Mouse (Mus musculus) forebrain, embryonic 16.5 days (tissue): ENCODE data around the gene Ndufaf2. TPM values are rescaled to one million over a fixed set of nuclear protein-coding genes. Genes with fewer than 3 reads are reported as not detected.

Source experiments
- ATAC-seq: fragments of 200-750 bp; cut with Nextera tagmentation; 2 replicates; pipeline ENCODE4 v1.8.0; 2017; ENCODE audit warnings: mild to moderate bottlenecking, moderate library complexity
- H3K27ac ChIP-seq: fragments of 300-500 bp; sonication (generic); 2 replicates; pipeline ENCODE4 v1.5.1; 2014; ENCODE audit warnings: low read length, control low read depth
- H3K27me3 ChIP-seq: fragments of 300-500 bp; sonication (generic); replicated peaks from 2 replicates; pipeline ENCODE4 v1.6.1; 2014; ENCODE audit warnings: low read length; ENCODE audit not compliant: control insufficient read depth, insufficient read depth
- H3K36me3 ChIP-seq: fragments of 300-500 bp; sonication (generic); 2 replicates; pipeline ENCODE4 v1.6.1; 2014; ENCODE audit not compliant: control insufficient read depth, insufficient read depth
- H3K4me1 ChIP-seq: fragments of 300-500 bp; sonication (generic); replicated peaks from 2 replicates; pipeline ENCODE4 v1.6.1; 2014; ENCODE audit warnings: low read length; ENCODE audit not compliant: control insufficient read depth, insufficient read depth
- H3K4me2 ChIP-seq: fragments of 300-500 bp; sonication (generic); 2 replicates; pipeline ENCODE4 v1.6.1; 2014; ENCODE audit warnings: mild to moderate bottlenecking, low read length, control low read depth
- H3K4me3 ChIP-seq: fragments of 300-500 bp; sonication (generic); replicated peaks from 2 replicates; pipeline ENCODE4 v1.5.1; 2014; ENCODE audit warnings: mild to moderate bottlenecking, low read length, control low read depth
- H3K9ac ChIP-seq: fragments of 300-500 bp; sonication (generic); replicated peaks from 2 replicates; pipeline ENCODE4 v1.6.1; 2014; ENCODE audit warnings: low read depth, low read length, control low read depth
- H3K9me3 ChIP-seq: fragments of 300-500 bp; sonication (generic); 2 replicates; pipeline ENCODE4 v1.6.1; 2016; ENCODE audit warnings: low read length; ENCODE audit not compliant: control insufficient read depth
- WGBS: fragments of 180-500 bp; shearing (Covaris S2); extraction: QIAGEN DNeasy Blood & Tissue Kit; methylation state at CpG from one replicate; pipeline ENCODE4 v1.1.7; 2014; 5-methylcytosine and 5-hydroxymethylcytosine counted together
- polyA plus RNA-seq: library from polyadenylated mRNA; unstranded; fragments of >200 nt; fragmentation: Nextera tagmentation; extraction: Ambion mirVana; gene quantifications from 2 replicates; pipeline ENCODE4 v1.2.1, GENCODE M21; 2015

Gene Ndufaf2
- polyA plus RNA-seq, 1 experiment from 2014 or later: 72.8 TPM

GRCm38 (mm10) chr13:108056896-108057295 lies 101.5 kb downstream of the Ndufaf2 start:
- Histone ChIP-seq H3K36me3 (no peaks in the 10 kb centered on the region), H3K4me1 (peaks cover 13% of the 10 kb centered on the region), H3K4me2 (no peak overlapping the region), H3K27me3 (no peaks in the 10 kb centered on the region), H3K9me3 (no peaks in the 10 kb centered on the region), H3K4me3 (no peak overlapping the region), H3K27ac (no peak overlapping the region), H3K9ac (no peak overlapping the region)
- ATAC-seq: no peak
- WGBS: 85% methylated on average over 3 of the region's 3 CpGs

- H3K27ac ChIP-seq: no peak overlapping the region
- no peak overlapping the region for H3K4me3 ChIP-seq
- H3K9ac ChIP-seq: no peak overlapping the region
- H3K9me3 ChIP-seq: no peaks in the 10 kb centered on the region
- H3K4me1 ChIP-seq: peaks cover 23% of the 10 kb centered on the region
- H3K4me2 ChIP-seq: no peak overlapping the region
- no peaks in the 10 kb centered on the region for H3K27me3 ChIP-seq
- H3K36me3 ChIP-seq: no peaks in the 10 kb centered on the region
- no peak for ATAC-seq
- WGBS: 61% methylated on average over 6 of the region's 6 CpGs
These were observed 111.1 kb downstream of the Ndufaf2 start for GRCm38 (mm10) chr13:108047364-108047763.

- ATAC-seq: no peak
- WGBS: 47% methylated on average over 6 of the region's 6 CpGs
- no peaks in the 10 kb centered on the region for H3K9me3 ChIP-seq
- no peak overlapping the region for H3K9ac ChIP-seq
- no peak overlapping the region for H3K4me3 ChIP-seq
- H3K27ac ChIP-seq: 0 out of 2 replicates have a peak overlapping the region, but pooled peaks have one; percentile 31
- H3K4me2 ChIP-seq: no peak overlapping the region
- H3K4me1 ChIP-seq: peaks cover 25% of the 10 kb centered on the region
- H3K27me3 ChIP-seq: no peaks in the 10 kb centered on the region
- H3K36me3 ChIP-seq: no peaks in the 10 kb centered on the region
These were observed 111.5 kb downstream of the Ndufaf2 start for GRCm38 (mm10) chr13:108046891-108047290.

DNA sequence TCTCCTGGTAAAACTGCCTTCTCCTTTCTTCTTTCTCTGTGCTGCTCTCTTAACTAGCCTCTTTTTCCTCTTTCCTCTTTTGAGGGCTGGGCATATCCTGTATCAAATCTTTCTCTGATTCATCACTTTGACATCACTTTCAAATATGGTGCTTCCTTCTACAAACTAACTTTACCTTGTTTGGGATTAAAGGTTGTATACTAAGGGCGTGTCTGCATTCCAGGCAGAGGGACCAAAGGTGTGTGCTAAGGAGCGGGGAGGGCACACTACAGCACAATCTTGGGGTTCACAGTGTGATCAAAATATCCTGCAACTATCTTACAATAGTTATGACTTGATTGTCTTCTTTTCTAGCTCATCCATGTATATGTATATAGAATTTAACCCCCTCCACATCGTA lies 112.4 kb downstream of the Ndufaf2 start:
- no peaks in the 10 kb centered on the region for H3K9me3 ChIP-seq
- H3K4me2 ChIP-seq: no peak overlapping the region
- peaks cover 27% of the 10 kb centered on the region for H3K4me1 ChIP-seq
- no peak overlapping the region for H3K9ac ChIP-seq
- ATAC-seq: no peak
- no peaks in the 10 kb centered on the region for H3K36me3 ChIP-seq
- H3K27me3 ChIP-seq: no peaks in the 10 kb centered on the region
- H3K4me3 ChIP-seq: no peak overlapping the region
- WGBS: 98% methylated on average over 3 of the region's 3 CpGs
- H3K27ac ChIP-seq: no peak overlapping the region

DNA sequence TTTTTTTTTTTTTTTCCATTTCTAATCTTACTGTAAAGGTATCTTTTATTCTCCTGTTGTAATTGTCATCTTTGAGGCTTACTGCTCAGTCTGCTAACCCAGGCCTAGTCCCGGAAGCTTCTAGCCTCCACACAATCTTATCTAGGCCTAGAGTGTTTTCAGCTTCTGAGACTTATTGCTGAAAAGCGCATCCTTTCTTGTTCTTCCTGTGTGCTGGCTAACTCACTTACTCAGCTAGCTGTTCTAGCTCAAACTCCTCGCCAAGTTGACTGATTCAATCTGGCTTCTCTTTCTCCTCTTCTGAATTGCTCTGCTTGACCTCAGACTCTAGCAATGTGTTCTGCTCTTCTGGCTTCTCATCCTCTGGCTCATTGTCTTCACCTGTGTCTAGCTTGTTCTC lies 112.8 kb downstream of the Ndufaf2 start:
- no peak overlapping the region for H3K9ac ChIP-seq
- H3K9me3 ChIP-seq: no peaks in the 10 kb centered on the region
- H3K4me1 ChIP-seq: peaks cover 27% of the 10 kb centered on the region
- no peaks in the 10 kb centered on the region for H3K27me3 ChIP-seq
- ATAC-seq: no peak
- no peak overlapping the region for H3K4me3 ChIP-seq
- no peak overlapping the region for H3K27ac ChIP-seq
- H3K4me2 ChIP-seq: no peak overlapping the region
- WGBS: 91% methylated on average over 3 of the region's 3 CpGs
- H3K36me3 ChIP-seq: no peaks in the 10 kb centered on the region

DNA sequence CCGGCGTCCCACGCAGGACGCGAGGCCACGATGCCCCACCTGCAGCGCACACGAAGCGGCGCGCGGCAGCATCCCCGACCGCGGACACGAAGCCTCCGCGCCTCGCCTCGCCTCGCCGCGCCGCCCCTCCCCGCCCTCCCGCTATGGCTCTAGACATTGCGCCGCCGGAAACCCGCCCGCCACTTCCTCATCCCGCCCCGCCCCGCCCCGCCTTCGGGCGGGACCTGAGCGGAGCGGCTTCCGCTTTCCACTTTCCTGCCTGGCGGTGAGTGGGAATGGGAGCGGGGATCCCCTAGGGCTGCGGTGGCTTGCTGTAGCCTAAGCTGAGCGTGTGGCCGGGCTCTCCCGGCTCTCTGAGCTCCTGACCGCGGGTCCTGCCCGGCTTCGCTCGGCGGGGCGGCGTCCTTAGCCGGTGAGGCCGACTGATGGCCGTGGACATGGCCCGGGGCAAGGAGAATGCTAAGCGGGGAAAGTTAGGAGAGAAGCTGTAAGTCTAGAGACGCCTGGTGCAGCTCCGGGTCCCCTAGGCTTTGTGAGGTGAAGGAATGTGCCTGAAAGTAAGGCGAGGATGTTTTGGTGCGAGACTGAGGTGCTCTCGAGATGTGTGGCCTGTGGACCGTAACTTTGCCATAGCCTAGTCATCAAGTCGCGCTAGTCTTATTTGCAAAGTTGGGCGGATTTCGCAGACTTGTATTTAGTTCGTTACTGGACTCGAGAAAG lies 114.0 kb downstream of the Ndufaf2 start, which contains the start of gene Smim15:
Gene Smim15, plus strand, starts transcription at position 225 of the 720 bp plus-strand sequence.
- H3K36me3 ChIP-seq: no peaks in the 10 kb centered on the region
- peak within 1 kb of the TSS; percentile 92 for H3K27ac ChIP-seq
- H3K4me1 ChIP-seq: peaks cover 30% of the 10 kb centered on the region
- whole genome bisulfite sequencing: under 1% methylated on average over 67 of the region's 71 CpGs
- peak within 1 kb of the TSS; percentile 98 for H3K9ac ChIP-seq
- ATAC-seq: peak; percentile 97
- peak within 1 kb of the TSS; percentile 98 for H3K4me3 ChIP-seq
- peak within 1 kb of the TSS; percentile 88 for H3K4me2 ChIP-seq
- no peaks in the 10 kb centered on the region for H3K27me3 ChIP-seq
- H3K9me3 ChIP-seq: no peaks in the 10 kb centered on the region

- Histone ChIP-seq H3K9ac (peak overlapping the region; percentile 98), H3K4me2 (peak overlapping the region; percentile 67), H3K27me3 (no peaks in the 10 kb centered on the region), H3K9me3 (no peaks in the 10 kb centered on the region), H3K36me3 (no peaks in the 10 kb centered on the region), H3K4me1 (peaks cover 30% of the 10 kb centered on the region), H3K27ac (peak overlapping the region; percentile 92), H3K4me3 (peak overlapping the region; percentile 98)
- peak; percentile 64 for ATAC-seq
- WGBS: under 1% methylated on average over 23 of the region's 23 CpGs
These were observed 114.8 kb downstream of the Ndufaf2 start for GRCm38 (mm10) chr13:108043431-108044221.

DNA sequence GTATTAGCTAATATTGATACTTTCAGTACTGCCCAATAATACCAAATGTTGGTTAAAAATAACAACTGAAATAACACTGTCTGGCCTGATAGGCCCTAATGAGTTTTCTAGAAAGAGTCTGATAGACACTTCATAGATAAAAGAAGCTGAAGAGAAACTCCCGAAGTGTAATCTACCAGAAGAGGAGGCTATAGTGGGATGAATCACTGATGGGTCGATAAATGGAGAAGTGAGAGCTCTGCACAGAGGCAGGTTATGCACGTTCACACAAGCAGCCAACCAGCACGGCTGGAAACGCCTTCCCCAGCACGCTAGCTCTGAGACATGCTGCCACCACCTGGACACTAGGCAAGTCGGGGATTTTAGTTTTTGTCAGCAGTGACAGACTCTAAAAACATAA lies 117.1 kb downstream of the Ndufaf2 start:
- no peak overlapping the region for H3K27ac ChIP-seq
- H3K4me3 ChIP-seq: no peak overlapping the region
- no peak; the same call in 1 of the 2 replicates for ATAC-seq
- WGBS: 4% methylated on average over 7 of the region's 7 CpGs
- H3K36me3 ChIP-seq: no peaks in the 10 kb centered on the region
- H3K9ac ChIP-seq: no peak overlapping the region
- peak overlapping the region; percentile 20; the same call in 1 of the 2 replicates for H3K4me2 ChIP-seq
- no peaks in the 10 kb centered on the region for H3K27me3 ChIP-seq
- H3K4me1 ChIP-seq: peaks cover 28% of the 10 kb centered on the region
- no peaks in the 10 kb centered on the region for H3K9me3 ChIP-seq

DNA sequence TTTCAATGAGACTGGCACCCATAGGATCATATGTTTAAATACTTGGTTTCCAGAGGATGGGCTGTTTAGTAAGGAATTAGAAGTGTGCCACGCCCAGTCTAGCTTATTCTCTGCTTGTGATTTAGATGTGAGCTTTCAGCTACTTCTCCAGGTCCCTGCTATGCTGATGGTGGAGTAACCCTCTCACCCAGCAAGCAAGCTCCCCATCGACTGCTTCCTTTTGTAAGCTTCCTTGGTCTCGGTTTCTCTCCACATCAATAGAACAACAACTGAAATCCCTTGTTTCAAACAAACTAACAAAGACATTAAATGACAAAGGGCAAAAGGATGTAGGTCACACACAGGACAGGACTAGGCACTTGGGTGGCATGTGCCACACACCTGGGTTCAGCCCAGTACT lies 118.0 kb downstream of the Ndufaf2 start:
- ATAC-seq: no peak
- no peak overlapping the region for H3K4me3 ChIP-seq
- H3K27me3 ChIP-seq: no peaks in the 10 kb centered on the region
- peaks cover 21% of the 10 kb centered on the region for H3K4me1 ChIP-seq
- no peak overlapping the region for H3K9ac ChIP-seq
- no peak overlapping the region for H3K4me2 ChIP-seq
- H3K36me3 ChIP-seq: no peaks in the 10 kb centered on the region
- no peak overlapping the region for H3K27ac ChIP-seq
- 51% methylated on average over 3 of the region's 3 CpGs for WGBS
- H3K9me3 ChIP-seq: no peaks in the 10 kb centered on the region
